Mouse (Mus musculus): Measurements from ENCODE around the gene Otog. TPM values are rescaled to one million over a fixed set of nuclear protein-coding genes. Genes with fewer than 3 reads are reported as not detected.

Otog gene
- polyA plus RNA-seq, 1 experiment = 0.04 TPM

DNA sequence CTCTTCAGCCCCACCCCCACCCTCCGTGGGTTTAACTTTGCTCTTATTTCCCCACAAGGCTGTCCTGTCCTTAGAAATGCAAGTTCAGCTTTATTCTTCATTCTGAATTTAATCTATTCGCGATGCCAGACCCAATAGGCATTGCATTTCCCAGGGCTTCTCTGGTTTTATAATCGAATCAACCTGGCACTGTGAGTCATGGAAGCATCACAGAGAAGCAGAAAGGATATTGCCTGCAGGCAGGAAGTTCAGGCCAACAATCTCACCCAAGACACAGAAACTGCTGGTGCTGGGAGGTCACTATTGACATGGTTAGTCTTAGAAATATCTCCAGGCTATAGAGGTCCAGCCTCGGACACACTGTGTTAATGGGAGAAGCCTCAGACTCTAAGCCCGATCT lies 30.5 kb upstream of the Otog start:
- no peak overlapping the region for H3K4me3 ChIP-seq (ENCODE audit: low read depth, low read length)

DNA sequence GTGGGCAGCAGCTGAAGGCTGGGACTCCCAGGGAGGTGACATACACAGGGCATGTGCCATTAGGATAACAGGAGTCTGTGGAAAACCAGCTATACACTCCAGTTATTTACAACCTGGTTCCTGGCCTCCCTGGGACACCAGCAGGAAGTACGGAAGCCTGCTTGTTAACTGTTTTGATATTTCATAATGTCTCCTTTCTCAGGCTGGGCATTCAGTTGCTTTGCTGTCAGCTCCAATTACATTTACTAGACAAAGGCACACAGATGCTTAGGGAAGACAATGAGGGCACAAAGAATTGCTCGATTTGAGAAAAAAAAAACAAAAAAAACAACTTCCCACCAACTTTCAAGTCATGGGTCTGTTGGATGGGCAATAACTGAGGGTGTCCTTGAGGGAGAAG lies 24.3 kb upstream of the Otog start:
- Histone ChIP-seq H3K27ac (ENCODE audit: insufficient read depth, low read depth, low read length) (no peak overlapping the region), H3K27me3 (ENCODE audit: control insufficient read depth, insufficient read depth, low read length) (no peaks in the 10 kb centered on the region), H3K4me3 (ENCODE audit: low read depth, low read length) (no peak overlapping the region), H3K36me3 (ENCODE audit: control insufficient read depth, insufficient read depth, low read length) (peaks cover 70% of the 10 kb centered on the region), H3K4me1 (ENCODE audit: control insufficient read depth, insufficient read depth, insufficient read length, low read length) (no peaks in the 10 kb centered on the region; the same call in 1 of the 2 replicates)
- TF ChIP-seq POLR2A (IDR thresholded peaks at IDR 0.05; ENCODE audit: low read depth, low read length) (no peak), CTCF (IDR thresholded peaks at IDR 0.05; ENCODE audit: extremely low read depth, insufficient read length, insufficient replicate concordance, low read depth, low read length) (no peak)
- 70% methylated on average over 2 of the region's 2 CpGs for WGBS

More for the DNA sequence above, 30.5 kb upstream of the Otog start:
- Histone ChIP-seq H3K4me1 (ENCODE audit: control insufficient read depth, insufficient read depth, insufficient read length, low read length) (no peaks in the 10 kb centered on the region), H3K36me3 (ENCODE audit: control insufficient read depth, insufficient read depth, low read length) (peaks cover 27% of the 10 kb centered on the region), H3K27me3 (ENCODE audit: control insufficient read depth, insufficient read depth, low read length) (no peaks in the 10 kb centered on the region), H3K27ac (ENCODE audit: insufficient read depth, low read depth, low read length) (no peak overlapping the region)
- 88% methylated on average over 6 of the region's 6 CpGs for WGBS
- TF ChIP-seq POLR2A (IDR thresholded peaks at IDR 0.05; ENCODE audit: low read depth, low read length) (no peak), CTCF (IDR thresholded peaks at IDR 0.05; ENCODE audit: extremely low read depth, insufficient read length, insufficient replicate concordance, low read depth, low read length) (no peak)

DNA sequence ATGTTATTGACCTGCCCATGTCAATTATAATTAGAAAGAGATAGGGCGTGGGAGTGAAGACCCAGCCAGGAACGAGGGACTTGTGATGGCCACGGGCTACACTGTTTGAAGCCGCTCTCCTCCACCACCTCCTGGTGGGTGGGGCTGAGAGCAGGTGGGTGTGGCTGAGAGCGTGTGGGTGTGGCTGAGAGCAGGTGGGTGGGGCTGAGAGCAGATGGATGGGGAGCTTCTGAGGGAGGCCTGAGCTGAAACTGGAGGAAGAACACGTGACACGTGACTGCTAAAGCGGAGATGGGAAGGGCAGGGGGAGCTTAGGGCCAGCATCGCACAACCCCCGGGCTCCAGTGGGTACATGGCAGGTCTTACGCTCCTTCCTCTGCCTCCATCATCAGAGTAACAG lies 22.4 kb upstream of the Otog start:
- WGBS = 40% methylated on average over 11 of the region's 11 CpGs
- no peaks in the 10 kb centered on the region for H3K27me3 ChIP-seq (ENCODE audit: control insufficient read depth, insufficient read depth, low read length)
- H3K4me1 ChIP-seq (ENCODE audit: control insufficient read depth, insufficient read depth, insufficient read length, low read length) = no peaks in the 10 kb centered on the region; the same call in 1 of the 2 replicates
- H3K4me3 ChIP-seq (ENCODE audit: low read depth, low read length) = no peak overlapping the region
- TF ChIP-seq CTCF (IDR thresholded peaks at IDR 0.05; ENCODE audit: extremely low read depth, insufficient read length, insufficient replicate concordance, low read depth, low read length) (no peak), POLR2A (IDR thresholded peaks at IDR 0.05; ENCODE audit: low read depth, low read length) (no peak)
- H3K27ac ChIP-seq (ENCODE audit: insufficient read depth, low read depth, low read length) = no peak overlapping the region
- H3K36me3 ChIP-seq (ENCODE audit: control insufficient read depth, insufficient read depth, low read length) = peaks cover 75% of the 10 kb centered on the region

DNA sequence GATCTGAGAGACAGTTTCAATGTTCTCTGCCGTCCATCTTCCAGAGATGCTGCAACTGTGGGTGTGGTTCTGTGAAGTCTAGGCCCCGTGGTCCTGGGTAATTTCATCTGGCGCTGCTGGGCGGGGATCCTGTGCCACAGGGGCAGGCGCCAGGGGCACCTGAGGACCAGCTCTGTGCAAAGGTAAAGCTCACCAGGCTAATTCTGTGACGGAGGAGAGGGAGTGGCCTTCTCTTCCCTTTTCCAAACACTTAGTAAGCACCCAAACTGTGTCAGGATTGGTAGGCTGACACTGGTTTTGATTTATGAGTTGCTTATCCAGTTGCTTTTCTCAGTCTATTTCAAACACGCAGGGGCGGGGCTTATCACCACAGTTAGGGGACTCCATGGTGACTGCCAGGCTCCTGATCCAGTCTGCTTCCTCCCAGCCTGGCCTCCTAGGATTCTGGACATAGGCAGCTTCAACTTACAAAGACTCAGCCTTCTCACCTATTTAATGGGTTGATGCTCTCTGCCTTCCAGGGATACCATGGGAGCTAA lies 20.1 kb upstream of the Otog start:
- 47% methylated on average over 8 of the region's 8 CpGs for WGBS
- Histone ChIP-seq H3K27me3 (ENCODE audit: control insufficient read depth, insufficient read depth, low read length) (no peaks in the 10 kb centered on the region), H3K4me1 (ENCODE audit: control insufficient read depth, insufficient read depth, insufficient read length, low read length) (no peaks in the 10 kb centered on the region; the same call in 1 of the 2 replicates), H3K27ac (ENCODE audit: insufficient read depth, low read depth, low read length) (no peak overlapping the region), H3K36me3 (ENCODE audit: control insufficient read depth, insufficient read depth, low read length) (peaks cover 82% of the 10 kb centered on the region), H3K4me3 (ENCODE audit: low read depth, low read length) (no peak overlapping the region)
- TF ChIP-seq POLR2A (IDR thresholded peaks at IDR 0.05; ENCODE audit: low read depth, low read length) (no peak), CTCF (IDR thresholded peaks at IDR 0.05; ENCODE audit: extremely low read depth, insufficient read length, insufficient replicate concordance, low read depth, low read length) (no peak)

DNA sequence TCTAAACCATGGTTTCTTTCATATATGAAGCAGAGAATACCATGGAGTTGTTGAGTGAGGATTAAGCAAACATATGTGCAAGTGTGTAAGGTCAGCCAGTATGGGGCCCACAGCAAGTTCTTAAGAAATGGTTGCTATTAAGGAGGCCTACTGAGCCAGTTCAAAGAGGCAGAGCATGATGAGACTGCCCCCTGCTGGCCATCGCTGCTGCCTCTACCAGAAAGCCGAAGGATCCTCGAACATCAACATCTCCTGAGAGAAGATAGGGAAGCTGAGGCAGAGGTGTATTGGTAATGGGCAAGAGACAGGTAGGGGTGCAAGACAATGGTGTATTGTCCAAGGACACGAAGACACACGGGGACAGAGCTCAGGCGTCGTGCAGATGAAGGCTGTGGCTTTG lies 14.5 kb upstream of the Otog start:
- 29% methylated on average over 7 of the region's 7 CpGs for WGBS
- TF ChIP-seq POLR2A (IDR thresholded peaks at IDR 0.05; ENCODE audit: low read depth, low read length) (no peak), CTCF (IDR thresholded peaks at IDR 0.05; ENCODE audit: extremely low read depth, insufficient read length, insufficient replicate concordance, low read depth, low read length) (peak; percentile 72; the same call in 1 of the 2 replicates)
- H3K4me3 ChIP-seq (ENCODE audit: low read depth, low read length) = no peak overlapping the region
- H3K4me1 ChIP-seq (ENCODE audit: control insufficient read depth, insufficient read depth, insufficient read length, low read length) = no peaks in the 10 kb centered on the region
- no peak overlapping the region for H3K27ac ChIP-seq (ENCODE audit: insufficient read depth, low read depth, low read length)
- peaks cover 71% of the 10 kb centered on the region for H3K36me3 ChIP-seq (ENCODE audit: control insufficient read depth, insufficient read depth, low read length)
- no peaks in the 10 kb centered on the region for H3K27me3 ChIP-seq (ENCODE audit: control insufficient read depth, insufficient read depth, low read length)

DNA sequence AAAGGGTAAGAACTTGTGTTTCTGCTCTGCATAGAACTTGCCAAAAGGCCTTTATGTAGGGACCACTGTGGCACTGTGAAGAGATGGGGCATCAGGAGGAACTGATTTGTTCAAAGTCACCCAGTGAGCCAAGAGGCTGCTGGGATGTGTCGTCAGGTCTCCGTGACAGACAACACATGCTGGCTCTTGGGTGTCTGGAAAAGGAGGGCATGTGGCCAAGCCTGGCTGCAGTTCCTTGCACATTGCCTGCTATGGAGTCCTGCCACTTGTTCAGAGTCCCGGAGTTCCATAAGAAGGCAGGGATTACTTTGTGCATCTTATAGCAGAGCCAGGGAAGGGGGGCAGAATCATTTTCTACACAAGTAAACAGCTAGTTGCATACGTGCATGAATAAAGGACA lies 13.9 kb upstream of the Otog start:
- H3K4me1 ChIP-seq (ENCODE audit: control insufficient read depth, insufficient read depth, insufficient read length, low read length) = no peaks in the 10 kb centered on the region
- WGBS = 70% methylated on average over 4 of the region's 4 CpGs
- H3K4me3 ChIP-seq (ENCODE audit: low read depth, low read length) = no peak overlapping the region
- H3K36me3 ChIP-seq (ENCODE audit: control insufficient read depth, insufficient read depth, low read length) = peaks cover 65% of the 10 kb centered on the region
- no peaks in the 10 kb centered on the region for H3K27me3 ChIP-seq (ENCODE audit: control insufficient read depth, insufficient read depth, low read length)
- no peak overlapping the region for H3K27ac ChIP-seq (ENCODE audit: insufficient read depth, low read depth, low read length)
- TF ChIP-seq CTCF (IDR thresholded peaks at IDR 0.05; ENCODE audit: extremely low read depth, insufficient read length, insufficient replicate concordance, low read depth, low read length) (no peak), POLR2A (IDR thresholded peaks at IDR 0.05; ENCODE audit: low read depth, low read length) (no peak)

DNA sequence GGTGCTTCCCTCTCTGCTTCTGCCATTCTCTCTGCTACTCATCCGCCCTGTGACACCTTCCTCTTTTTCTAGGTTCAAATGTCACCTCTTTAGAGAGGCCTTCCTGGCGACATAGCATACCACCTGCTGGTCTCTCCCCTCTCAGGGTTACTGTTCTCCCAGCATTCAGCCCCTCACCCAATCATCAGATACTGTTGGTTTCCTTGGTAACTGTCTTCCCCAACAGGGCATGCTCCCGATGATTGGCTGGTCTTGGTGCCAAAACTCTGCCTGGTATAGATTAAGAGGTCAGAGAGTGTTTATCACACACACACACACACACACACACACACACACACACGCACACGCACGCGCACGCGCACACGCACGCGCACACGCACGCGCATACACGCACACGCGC lies 4.8 kb upstream of the Otog start:
- no peak for TF ChIP-seq CTCF (IDR thresholded peaks at IDR 0.05; ENCODE audit: extremely low read depth, insufficient read length, insufficient replicate concordance, low read depth, low read length)
- no peak for TF ChIP-seq POLR2A (IDR thresholded peaks at IDR 0.05; ENCODE audit: low read depth, low read length)
- 32% methylated on average over 18 of the region's 18 CpGs for WGBS
- peak overlapping the region; percentile 60 for H3K4me3 ChIP-seq (ENCODE audit: low read depth, low read length)
- H3K4me1 ChIP-seq (ENCODE audit: control insufficient read depth, insufficient read depth, insufficient read length, low read length) = peaks cover 9% of the 10 kb centered on the region
- no peaks in the 10 kb centered on the region for H3K27me3 ChIP-seq (ENCODE audit: control insufficient read depth, insufficient read depth, low read length)
- H3K36me3 ChIP-seq (ENCODE audit: control insufficient read depth, insufficient read depth, low read length) = peaks cover 12% of the 10 kb centered on the region
- H3K27ac ChIP-seq (ENCODE audit: insufficient read depth, low read depth, low read length) = peak overlapping the region; percentile 38; the same call in 1 of the 2 replicates
